In the genomic region with DNA sequence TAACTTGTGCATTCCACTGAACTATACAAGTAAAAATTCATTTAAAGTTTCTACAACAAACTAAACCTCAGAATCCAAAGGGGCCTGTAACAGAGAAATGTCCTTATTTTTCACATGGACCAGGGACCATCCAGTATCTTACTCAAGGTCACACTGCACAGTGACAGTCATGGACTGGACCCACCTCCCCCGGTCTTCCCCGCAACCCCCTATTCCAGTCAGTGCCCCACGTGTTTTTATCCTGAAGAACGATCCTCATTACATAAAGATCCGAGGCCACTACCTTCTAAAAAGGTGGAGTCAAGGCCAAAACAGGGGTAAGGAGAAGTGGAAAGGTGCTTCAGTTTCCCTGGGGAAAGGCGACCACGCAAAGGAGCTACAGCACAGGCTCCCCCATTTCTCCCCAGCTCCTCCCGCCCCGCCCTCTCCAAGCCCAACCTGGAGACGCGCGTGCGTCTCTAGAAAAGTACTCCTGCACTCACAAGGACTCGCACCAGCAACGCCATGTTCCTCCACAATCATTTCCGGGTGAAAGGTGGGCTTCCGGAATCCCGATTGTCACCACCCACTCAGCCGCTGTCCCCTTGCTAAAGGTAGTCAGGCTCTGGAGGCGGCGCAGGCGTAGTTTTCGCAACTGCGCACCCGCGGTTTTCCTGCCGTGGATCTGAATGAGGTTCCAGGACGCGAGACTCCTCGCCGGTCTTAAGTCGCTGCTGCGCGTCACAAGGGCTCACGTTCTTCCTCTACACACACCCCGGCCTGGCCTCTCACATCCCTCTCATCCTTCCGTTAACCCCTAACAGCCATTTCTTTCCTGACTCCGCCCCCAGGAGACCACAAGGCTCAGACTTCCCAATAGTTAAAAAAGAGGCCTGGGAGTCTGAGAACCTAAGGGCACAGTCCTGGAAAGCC, we compare ENCODE assay signal across 8 mouse cellular contexts. TPM values are rescaled to one million over a fixed set of nuclear protein-coding genes. Genes with fewer than 3 reads are reported as not detected.
DNase-seq lines count a peak whose midpoint lies in the region; ATAC-seq lines count a peak whose summit lies in the region.

Uqcc1 (minus strand) TSS at position 780 of the 912 bp plus-strand sequence.

- peak within 1 kb of the TSS; percentile 76 for H3K9ac ChIP-seq in hindbrain, embryonic 13.5 days

- peak; percentile 95 for DNase-seq in NIH3T3 (ENCODE audit: low read depth)
- DNase-seq in cerebellum, postnatal 10 days: peak; percentile 96 to 98
- DNase-seq in frontal cortex, postnatal 14 days (ENCODE audit: low spot score in 2 of 2): peak; percentile 93
- peak; percentile 82 to 84 for DNase-seq in layer of hippocampus, postnatal 25 days (ENCODE audit: extremely low spot score in 1 of 2, low spot score in 1 of 2)
- DNase-seq in lung, postnatal 25 days (ENCODE audit: low spot score): peak; percentile 96
- DNase-seq in retina, embryonic 14.5 days (ENCODE audit: low spot score): peak; percentile 97
- peak; percentile 92 for DNase-seq in thymus, postnatal 4 days

- H3K36me3 ChIP-seq in hindbrain, embryonic 13.5 days: no peaks in the 10 kb centered on the region; the same call in 1 of the 2 replicates

- peak within 1 kb of the TSS; percentile 71 for H3K4me3 ChIP-seq in hindbrain, embryonic 13.5 days

- H3K27ac ChIP-seq in hindbrain, embryonic 13.5 days: peak within 1 kb of the TSS; percentile 92

- H3K27me3 ChIP-seq in hindbrain, embryonic 13.5 days: peaks cover 8% of the 10 kb centered on the region; the same call in 1 of the 2 replicates

- peak within 1 kb of the TSS; percentile 71 for H3K4me2 ChIP-seq in hindbrain, embryonic 13.5 days

- H3K4me1 ChIP-seq in hindbrain, embryonic 13.5 days (replicated peaks): peaks cover 16% of the 10 kb centered on the region

- H3K9me3 ChIP-seq in hindbrain, embryonic 13.5 days: no peaks in the 10 kb centered on the region

- WGBS in hindbrain, embryonic 13.5 days: under 1% methylated on average over 38 of the region's 38 CpGs

- ATAC-seq in hindbrain, embryonic 13.5 days (ENCODE audit: low FRiP score): peak; percentile 98

RNA-seq across cellular contexts. Expression of gene Uqcc1, which starts in this region (rescaled TPM):
- 57.6 and 59.6 TPM in 2 replicates for polyA plus RNA-seq in hindbrain, embryonic 13.5 days (2015; fragmentation: Nextera tagmentation; extraction: Ambion mirVana)
- 10 to 100 TPM; 60.8 to 74.1 TPM for total RNA-seq in layer of hippocampus, postnatal 25 days (2021)

Comparison
In these comparisons a context has a peak if more than half of its experiments do, and no peak if none do; other contexts are left out.
1. Peak in every context shown above with its lines: DNase-seq, ATAC-seq, H3K4me3 ChIP-seq and H3K27ac ChIP-seq.